Mouse (Mus musculus) left cerebral cortex, adult 11 months (tissue): ENCODE results near the gene Lrrc63.
A peak's percentile ranks its signal among the peaks of the same experiment; 100 is the strongest.

Experiments used
- DNase-seq: peaks from one replicate; pipeline ENCODE4 v3.0.0; 2022; ENCODE audit warnings: low spot score

Gene Lrrc63

GRCm38 (mm10) chr14:75138503-75138902, 7.8 kb upstream of the Lrrc63 start:
- no peak for DNase-seq

DNA sequence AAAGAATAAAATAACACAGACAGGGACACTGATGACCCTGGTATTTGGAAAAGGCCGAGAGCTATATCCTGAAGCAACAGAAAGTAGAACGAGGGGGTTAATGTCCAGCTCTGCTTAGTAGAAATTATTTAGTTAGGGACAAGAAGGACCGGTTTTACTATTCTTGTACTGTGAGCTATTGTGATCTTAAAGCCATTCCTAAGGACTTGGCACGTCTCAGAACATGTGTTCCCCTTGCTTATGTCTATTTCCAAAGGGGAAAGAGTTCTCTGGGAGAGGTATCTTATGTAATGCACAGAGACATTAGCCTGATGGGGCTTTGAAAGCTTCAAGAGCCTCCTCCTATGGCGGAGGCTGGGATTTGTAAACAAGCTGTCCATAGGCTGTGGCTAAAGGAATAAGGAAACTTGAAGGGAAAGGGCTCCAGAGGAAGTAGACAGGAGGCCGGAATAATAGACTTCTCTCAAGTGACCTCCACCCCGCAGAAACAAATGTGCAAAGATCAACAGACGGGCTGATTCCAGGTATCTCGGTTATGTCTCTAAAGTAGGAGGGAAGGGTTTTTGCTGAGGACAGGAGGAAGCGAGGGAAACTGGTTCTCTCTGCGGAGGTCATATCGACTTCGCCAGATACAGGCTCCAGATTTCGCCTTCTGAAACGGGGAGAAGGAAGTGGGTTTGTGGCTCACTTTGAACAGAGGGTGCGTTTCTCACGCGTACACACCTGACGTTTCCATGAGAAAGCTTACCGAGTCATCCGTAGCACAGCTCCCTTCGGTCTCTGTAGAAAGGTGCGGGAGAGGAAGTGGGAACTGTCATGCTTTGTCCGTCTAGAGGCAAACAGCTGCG, 5.7 kb upstream of the Lrrc63 start:
- DNase-seq: no peak

GRCm38 (mm10) chr14:75131324-75131935, 749 bp upstream of the Lrrc63 start:
- DNase-seq: no peak

- DNase-seq: no peak
Measured at GRCm38 (mm10) chr14:75121658-75122057, 9.0 kb downstream of the Lrrc63 start.

DNA sequence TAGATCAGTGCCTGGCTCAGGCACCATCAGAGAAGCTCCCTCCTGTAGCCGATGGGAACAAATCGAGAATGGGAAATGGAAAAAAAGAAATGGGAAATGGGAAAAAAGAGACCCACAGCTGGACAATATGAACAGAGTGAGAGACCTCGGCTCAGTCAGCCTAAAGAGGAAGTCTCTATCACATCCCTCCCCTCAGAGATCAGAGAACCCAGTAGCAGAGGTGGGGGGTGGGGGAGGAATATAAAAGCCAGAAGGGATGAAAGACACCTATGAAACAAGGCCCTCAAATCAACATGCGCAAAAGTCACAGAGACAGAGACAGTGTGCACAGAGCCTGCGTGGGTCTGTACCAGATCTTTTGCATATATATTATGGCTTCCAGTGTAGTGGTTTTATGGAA, 27.7 kb downstream of the Lrrc63 start:
- DNase-seq: no peak

DNA sequence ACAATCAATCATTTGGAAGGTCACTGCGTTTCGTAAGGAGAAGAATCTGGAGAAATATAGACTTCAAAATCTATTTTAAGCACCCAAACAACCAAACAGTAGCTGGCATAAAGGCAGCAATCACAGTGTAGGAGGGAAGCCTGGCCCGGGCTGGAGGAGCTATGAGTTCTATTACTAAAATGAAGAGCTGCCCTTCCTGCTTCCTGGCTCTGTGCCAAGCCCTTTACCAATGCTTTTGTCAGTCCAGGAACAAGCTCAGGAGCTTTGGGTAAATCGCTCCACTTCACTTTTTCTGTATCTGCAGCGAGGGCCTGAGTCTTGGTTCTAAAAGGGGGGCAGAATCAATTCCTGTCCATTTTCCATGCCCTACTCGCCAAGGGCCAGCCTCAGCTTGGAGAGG, 52.7 kb downstream of the Lrrc63 start:
- no peak for DNase-seq

- no peak for DNase-seq
Measured at GRCm38 (mm10) chr14:75075299-75076180, 55.1 kb downstream of the Lrrc63 start.

- DNase-seq: no peak
Measured at GRCm38 (mm10) chr14:75071091-75071490, 59.6 kb downstream of the Lrrc63 start.

- no peak for DNase-seq
Measured at GRCm38 (mm10) chr14:75069356-75069979, 61.2 kb downstream of the Lrrc63 start.

DNA sequence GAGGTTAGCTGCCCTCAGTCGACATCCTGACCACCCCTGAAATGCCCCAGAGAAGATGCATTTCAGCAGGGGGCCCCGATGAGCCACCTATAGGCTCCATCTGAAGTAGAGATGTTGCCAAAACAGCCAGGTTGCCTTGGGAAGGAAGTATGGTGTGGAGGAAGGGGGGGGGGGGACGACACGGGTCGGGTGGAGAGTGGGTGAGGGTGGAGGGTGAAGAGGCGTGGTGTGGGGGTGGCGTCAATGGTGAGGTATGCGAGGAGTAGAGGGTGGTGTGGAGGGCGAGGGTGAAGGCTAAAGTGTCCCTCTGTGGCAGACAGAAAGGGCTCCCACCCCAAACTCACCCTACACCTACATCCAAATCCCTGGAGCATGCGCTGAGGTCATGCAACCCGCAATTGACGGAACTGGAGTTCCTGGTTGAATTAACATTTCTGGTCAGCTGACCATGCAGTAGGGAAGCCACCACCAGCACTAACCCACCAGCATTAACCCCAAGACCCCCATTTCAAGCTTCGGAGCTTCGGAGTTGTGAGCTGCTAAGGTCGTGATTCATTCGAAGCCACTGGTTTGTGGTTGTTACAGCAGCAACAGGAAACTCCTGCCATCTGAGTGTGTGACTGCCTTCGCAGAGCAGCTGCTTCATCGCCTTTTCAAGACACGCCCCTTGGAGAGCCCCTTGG, 62.1 kb downstream of the Lrrc63 start:
- no peak for DNase-seq

DNA sequence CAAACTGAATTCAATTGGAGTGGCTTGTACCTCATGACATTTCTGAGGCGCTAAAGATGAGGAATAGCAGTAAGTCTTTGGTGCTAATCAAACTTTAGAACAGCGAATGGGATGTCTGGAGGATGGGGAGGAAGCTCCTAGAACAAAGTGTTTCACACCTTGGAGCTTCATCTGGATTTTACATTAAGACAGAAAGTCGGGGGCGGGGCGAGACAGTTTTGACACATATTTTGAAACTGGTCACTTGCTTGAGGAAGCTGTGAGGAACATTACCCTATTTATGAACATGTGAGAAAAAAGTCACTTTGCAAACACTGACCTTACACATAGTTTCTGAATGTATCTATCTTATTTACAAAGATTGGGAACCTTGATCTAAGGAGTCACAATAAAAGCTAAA, 65.5 kb downstream of the Lrrc63 start:
- no peak for DNase-seq

DNA sequence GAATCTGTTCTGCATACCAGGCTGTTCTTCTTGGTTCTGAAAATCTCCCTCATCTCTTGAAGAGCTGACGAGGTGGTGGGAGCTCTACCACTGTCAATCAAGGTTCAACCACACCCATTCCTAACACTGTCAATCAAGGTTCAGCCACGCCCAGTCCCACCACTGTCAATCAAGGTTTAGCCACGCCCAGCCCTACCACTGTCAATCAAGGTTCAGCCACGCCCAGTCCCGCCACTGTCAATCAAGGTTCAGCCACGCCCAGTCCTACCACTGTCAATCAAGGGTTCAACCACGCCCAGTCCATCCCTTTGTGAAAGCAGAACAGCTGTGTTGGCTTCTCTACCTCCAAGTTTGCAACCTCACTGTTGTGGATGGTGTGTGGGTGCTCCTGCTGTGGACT, 66.2 kb downstream of the Lrrc63 start:
- DNase-seq: no peak

- DNase-seq: no peak
Measured at GRCm38 (mm10) chr14:75063936-75064335, 66.7 kb downstream of the Lrrc63 start.

DNA sequence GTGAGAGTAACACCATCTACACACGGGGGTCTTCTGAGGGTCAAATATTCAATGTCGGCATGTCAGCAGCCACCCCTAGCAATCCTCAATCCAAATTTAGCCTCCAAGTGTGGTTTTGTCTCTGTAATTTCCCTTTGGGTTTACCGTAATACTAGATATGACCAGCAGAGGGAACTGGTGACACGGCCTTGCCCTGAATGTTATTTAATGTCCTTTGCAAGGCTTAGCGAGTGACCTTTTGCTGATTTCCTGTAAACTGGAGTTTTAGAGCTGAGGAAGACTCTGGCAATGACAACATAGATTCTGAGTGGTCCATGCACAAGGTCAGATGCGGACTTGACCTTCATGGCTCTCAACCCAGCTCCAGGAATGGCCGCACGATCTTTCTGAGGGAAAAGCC, 70.1 kb downstream of the Lrrc63 start:
- DNase-seq: peak; percentile 28

GRCm38 (mm10) chr14:75056861-75057431, 73.7 kb downstream of the Lrrc63 start:
- no peak for DNase-seq

- no peak for DNase-seq
Measured at GRCm38 (mm10) chr14:75054455-75055343, 76.0 kb downstream of the Lrrc63 start.

GRCm38 (mm10) chr14:75052451-75052850, 78.2 kb downstream of the Lrrc63 start:
- no peak for DNase-seq

DNA sequence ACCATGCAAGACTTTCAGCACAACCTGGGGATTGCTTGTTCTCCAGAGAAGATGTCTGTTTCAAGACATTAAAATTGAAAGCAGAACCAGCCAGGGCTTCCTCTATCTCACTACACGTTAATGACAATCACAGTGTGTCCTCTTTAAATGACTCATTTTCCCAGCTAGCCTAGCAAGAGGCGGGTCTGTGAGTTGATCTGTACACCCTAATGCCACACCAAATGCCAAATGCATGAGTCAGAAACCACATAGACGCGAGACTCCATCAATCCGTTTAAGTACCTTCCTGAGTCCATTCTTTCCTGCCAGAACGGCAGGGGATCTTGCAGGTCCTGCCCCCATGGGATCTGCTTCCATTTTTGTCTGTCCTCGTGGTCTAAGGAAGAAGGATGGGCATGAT, 85.5 kb downstream of the Lrrc63 start:
- DNase-seq: no peak

DNA sequence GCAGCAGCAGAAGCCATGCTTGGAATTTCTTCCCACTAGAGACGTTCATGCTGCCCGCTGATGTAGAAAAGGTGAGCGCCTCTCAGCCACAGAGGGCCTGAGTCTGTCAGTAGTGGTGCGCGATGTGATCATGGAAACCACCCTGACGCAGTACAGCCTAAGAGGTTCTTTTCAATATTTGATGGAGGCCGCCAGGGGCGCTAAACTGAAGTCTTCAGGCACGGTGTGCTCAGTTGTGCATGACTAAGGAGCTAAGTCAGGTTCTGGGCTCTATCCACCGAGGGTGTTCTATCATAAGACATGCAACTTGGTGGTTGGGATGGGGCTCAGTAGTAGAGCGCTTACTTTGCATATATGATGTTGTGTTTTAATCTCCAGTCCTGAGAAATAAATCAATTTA, 95.2 kb downstream of the Lrrc63 start:
- no peak for DNase-seq
